Mouse (Mus musculus) ZHBTc4 (cell line): ENCODE measurements around the gene Gm8897.
"Not testable (repeated sequence)": the region's sequence is repeated elsewhere in the genome, so short reads cannot be mapped to it uniquely, and the experiment has no call there.

Source experiments
- DNase-seq: peaks from one replicate; pipeline ENCODE4 v3.0.0-alpha.2; 2011; ENCODE audit warnings: low read depth, low spot score

The Gm8897 gene

GRCm38 (mm10) chr5:11416118-11416517 is at the start of gene Gm8897:
Gm8897 (plus strand) TSS chr5:11416418.
- DNase-seq = not testable (repeated sequence)

GRCm38 (mm10) chr5:11416691-11417090 is 473 bp downstream of the Gm8897 start:
- DNase-seq = not testable (repeated sequence)
